In the genomic region with DNA sequence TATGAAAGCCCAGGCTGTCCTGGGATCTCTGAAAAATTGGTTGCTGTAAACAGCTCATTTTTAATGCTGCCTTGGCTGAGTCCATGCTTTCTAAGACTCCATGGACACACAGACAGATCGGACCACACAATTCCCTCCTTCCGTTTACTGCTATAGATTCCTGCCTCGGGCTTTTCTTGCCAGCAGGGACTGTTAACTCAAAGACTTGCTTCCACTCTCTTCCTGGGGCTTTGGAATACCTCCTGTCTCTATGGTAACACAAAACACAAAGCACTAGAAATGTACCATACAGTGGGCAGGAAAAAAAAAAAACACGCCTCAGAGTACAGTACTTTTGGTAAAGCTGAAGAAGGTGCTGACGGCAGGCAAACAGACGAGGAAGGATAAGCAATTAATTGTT, we compare ENCODE assay signal across 19 mouse cellular contexts.
A peak's percentile ranks its signal among the peaks of the same experiment; 100 is the strongest.
DNase-seq lines count a peak whose midpoint lies in the region; ATAC-seq and TF ChIP-seq lines count a peak whose summit lies in the region.
"Had no signal": no experiment of that assay in that cellular context is flagged by ENCODE, and none has a peak within 500 bp of the region (broad histone marks: within the 10 kb centered on the region; RNA-seq: fewer than 3 reads in every experiment).

No protein-coding gene starts in this region.

- H3K4me1 ChIP-seq in forebrain, embryonic 11.5 days (replicated peaks; ENCODE audit: control insufficient read depth, insufficient read depth, low read length), result peaks cover 4% of the 10 kb centered on the region; the same call in 1 of the 2 replicates
- H3K4me1 ChIP-seq in forebrain, embryonic 12.5 days, result peaks cover 9% of the 10 kb centered on the region; the same call in 1 of the 2 replicates
- peaks cover 9% of the 10 kb centered on the region; the same call in 1 of the 2 replicates for H3K4me1 ChIP-seq in midbrain, embryonic 14.5 days (ENCODE audit: control insufficient read depth, insufficient read depth, low read length)
- H3K4me1 ChIP-seq in midbrain, embryonic 10.5 days, result peaks cover 11% of the 10 kb centered on the region
- 0 out of 2 replicates have a peak, but pooled peaks cover 6% of the 10 kb centered on the region for H3K4me1 ChIP-seq in hindbrain, embryonic 12.5 days
- no peaks in the 10 kb centered on the region for H3K4me1 ChIP-seq in midbrain, postnatal 0 days (ENCODE audit: insufficient read depth, low read length)
- H3K4me1 ChIP-seq: heart, embryonic 10.5 days had no signal

- H3K9me3 ChIP-seq in forebrain, embryonic 11.5 days (ENCODE audit: control insufficient read depth, low read length), result no peaks in the 10 kb centered on the region
- H3K9me3 ChIP-seq in forebrain, embryonic 12.5 days, result no peaks in the 10 kb centered on the region
- H3K9me3 ChIP-seq in midbrain, embryonic 14.5 days (ENCODE audit: control insufficient read depth, low read length), result no peaks in the 10 kb centered on the region
- H3K9me3 ChIP-seq in midbrain, embryonic 10.5 days (replicated peaks), result no peaks in the 10 kb centered on the region
- H3K9me3 ChIP-seq in hindbrain, embryonic 12.5 days (replicated peaks), result no peaks in the 10 kb centered on the region
- H3K9me3 ChIP-seq in midbrain, postnatal 0 days (ENCODE audit: low read length), result no peaks in the 10 kb centered on the region
- H3K9me3 ChIP-seq: heart, embryonic 10.5 days; megakaryocyte, embryonic 14.5 days had no signal

- no peaks in the 10 kb centered on the region for H3K27me3 ChIP-seq in forebrain, embryonic 11.5 days (ENCODE audit: control insufficient read depth, insufficient read depth, low read length)
- H3K27me3 ChIP-seq in forebrain, embryonic 12.5 days, result no peaks in the 10 kb centered on the region
- H3K27me3 ChIP-seq in midbrain, embryonic 14.5 days (ENCODE audit: control insufficient read depth, insufficient read depth, low read length), result no peaks in the 10 kb centered on the region
- no peaks in the 10 kb centered on the region for H3K27me3 ChIP-seq in midbrain, embryonic 10.5 days (ENCODE audit: low read depth, poor library complexity, severe bottlenecking)
- no peaks in the 10 kb centered on the region for H3K27me3 ChIP-seq in hindbrain, embryonic 12.5 days
- no peaks in the 10 kb centered on the region for H3K27me3 ChIP-seq in midbrain, postnatal 0 days (ENCODE audit: insufficient read depth, low read length)
- H3K27me3 ChIP-seq: CH12.LX; megakaryocyte, embryonic 14.5 days had no signal

- peak; percentile 51 for DNase-seq in forebrain, embryonic 11.5 days (ENCODE audit: low spot score)
- DNase-seq in midbrain, embryonic 14.5 days, result peak; percentile 74
- DNase-seq in midbrain, embryonic 10.5 days (ENCODE audit: low spot score), result no peak
- peak; percentile 35 for DNase-seq in midbrain, postnatal 0 days (ENCODE audit: low spot score)
- DNase-seq in testis, postnatal 10 days (ENCODE audit: low spot score), result no peak
- no peak for DNase-seq in c-Kit-positive CD71-positive TER-119-positive erythroid progenitor cells, embryonic 14.5 days (ENCODE audit: low spot score)
- DNase-seq: adrenal gland, postnatal 25 days; cerebellum, postnatal 25 days; gastrocnemius, postnatal 14 days; kidney, postnatal 10 days; lung, adult 2 months; retina, postnatal 1 day had no signal

- no peak for TF ChIP-seq CTCF in midbrain, postnatal 0 days (IDR thresholded peaks at IDR 0.05)

- H3K27ac ChIP-seq in forebrain, embryonic 11.5 days (ENCODE audit: low read depth, low read length), result no peak overlapping the region
- no peak overlapping the region for H3K27ac ChIP-seq in forebrain, embryonic 12.5 days
- no peak overlapping the region for H3K27ac ChIP-seq in midbrain, embryonic 14.5 days (replicated peaks; ENCODE audit: low read depth, low read length)
- no peak overlapping the region for H3K27ac ChIP-seq in midbrain, embryonic 10.5 days (replicated peaks)
- H3K27ac ChIP-seq in hindbrain, embryonic 12.5 days, result no peak overlapping the region; the same call in 1 of the 2 replicates
- 0 out of 2 replicates have a peak overlapping the region, but pooled peaks have one; percentile 14 for H3K27ac ChIP-seq in midbrain, postnatal 0 days (ENCODE audit: low read depth, low read length)
- H3K27ac ChIP-seq: heart, embryonic 10.5 days had no signal

- H3K9ac ChIP-seq in forebrain, embryonic 11.5 days (ENCODE audit: low read length), result no peak overlapping the region
- H3K9ac ChIP-seq in forebrain, embryonic 12.5 days, result no peak overlapping the region
- no peak overlapping the region for H3K9ac ChIP-seq in midbrain, embryonic 14.5 days (replicated peaks; ENCODE audit: low read length)
- no peak overlapping the region for H3K9ac ChIP-seq in hindbrain, embryonic 12.5 days
- no peak overlapping the region for H3K9ac ChIP-seq in midbrain, postnatal 0 days (replicated peaks; ENCODE audit: low read length, poor library complexity, severe bottlenecking)

- WGBS in forebrain, embryonic 11.5 days, result 50% methylated on average over 6 of the region's 6 CpGs
- 33% methylated on average over 6 of the region's 6 CpGs for WGBS in forebrain, embryonic 12.5 days
- WGBS in midbrain, embryonic 14.5 days, result 14% methylated on average over 6 of the region's 6 CpGs
- 66% methylated on average over 6 of the region's 6 CpGs for WGBS in midbrain, embryonic 10.5 days
- WGBS in hindbrain, embryonic 12.5 days, result 28% methylated on average over 6 of the region's 6 CpGs
- WGBS in midbrain, postnatal 0 days, result 9% methylated on average over 6 of the region's 6 CpGs

- peak; percentile 61 for ATAC-seq in forebrain, embryonic 11.5 days (replicated peaks; ENCODE audit: low FRiP score)
- ATAC-seq in forebrain, embryonic 12.5 days (ENCODE audit: low FRiP score), result no peak
- peak; percentile 43; the same call in 1 of the 2 replicates for ATAC-seq in midbrain, embryonic 14.5 days (ENCODE audit: low FRiP score, low TSS enrichment)
- peak; percentile 66 for ATAC-seq in hindbrain, embryonic 12.5 days (ENCODE audit: low FRiP score)
- ATAC-seq in midbrain, postnatal 0 days (ENCODE audit: low FRiP score), result no peak
- ATAC-seq: activated CD4-positive, CD25-positive, alpha-beta regulatory T cell, adult 4 months; intestine, postnatal 0 days had no signal

- no peak overlapping the region for H3K4me3 ChIP-seq in forebrain, embryonic 11.5 days (ENCODE audit: low read depth, low read length)
- no peak overlapping the region for H3K4me3 ChIP-seq in forebrain, embryonic 12.5 days (replicated peaks)
- no peak overlapping the region for H3K4me3 ChIP-seq in midbrain, embryonic 14.5 days (replicated peaks; ENCODE audit: low read depth, low read length)
- no peak overlapping the region for H3K4me3 ChIP-seq in midbrain, embryonic 10.5 days
- H3K4me3 ChIP-seq in hindbrain, embryonic 12.5 days, result no peak overlapping the region
- H3K4me3 ChIP-seq in midbrain, postnatal 0 days (ENCODE audit: low read depth, low read length), result no peak overlapping the region
- H3K4me3 ChIP-seq: heart, embryonic 10.5 days; megakaryocyte, embryonic 14.5 days had no signal

- H3K4me2 ChIP-seq in forebrain, embryonic 11.5 days (ENCODE audit: low read depth, low read length, severe bottlenecking), result no peak overlapping the region
- no peak overlapping the region for H3K4me2 ChIP-seq in forebrain, embryonic 12.5 days
- H3K4me2 ChIP-seq in midbrain, embryonic 14.5 days (ENCODE audit: low read length), result no peak overlapping the region
- no peak overlapping the region for H3K4me2 ChIP-seq in hindbrain, embryonic 12.5 days (replicated peaks)
- H3K4me2 ChIP-seq in midbrain, postnatal 0 days (ENCODE audit: low read depth, low read length, poor library complexity, severe bottlenecking), result peak overlapping the region; percentile 2; the same call in 1 of the 2 replicates

- no peaks in the 10 kb centered on the region for H3K36me3 ChIP-seq in forebrain, embryonic 11.5 days (ENCODE audit: control insufficient read depth, insufficient read depth, low read length)
- H3K36me3 ChIP-seq in forebrain, embryonic 12.5 days (replicated peaks), result no peaks in the 10 kb centered on the region
- H3K36me3 ChIP-seq in midbrain, embryonic 14.5 days (ENCODE audit: control insufficient read depth, insufficient read depth, low read length), result no peaks in the 10 kb centered on the region
- no peaks in the 10 kb centered on the region for H3K36me3 ChIP-seq in midbrain, embryonic 10.5 days
- H3K36me3 ChIP-seq in hindbrain, embryonic 12.5 days, result no peaks in the 10 kb centered on the region
- no peaks in the 10 kb centered on the region for H3K36me3 ChIP-seq in midbrain, postnatal 0 days (ENCODE audit: insufficient read depth, low read length)
- H3K36me3 ChIP-seq: heart, embryonic 10.5 days had no signal

Comparison
In these comparisons a context has a peak if more than half of its experiments do, and no peak if none do; other contexts are left out.
1. ATAC-seq: peak in forebrain, embryonic 11.5 days (single experiment), midbrain, embryonic 14.5 days (single experiment) and hindbrain, embryonic 12.5 days (single experiment); none in forebrain, embryonic 12.5 days (single experiment) and midbrain, postnatal 0 days (single experiment).
2. DNase-seq: peak in forebrain, embryonic 11.5 days (single experiment), midbrain, embryonic 14.5 days (single experiment) and midbrain, postnatal 0 days (single experiment); none in midbrain, embryonic 10.5 days (single experiment), testis, postnatal 10 days (single experiment) and c-Kit-positive CD71-positive TER-119-positive erythroid progenitor cells, embryonic 14.5 days (single experiment).